ENCODE assay signal across 9 mouse cellular contexts in genomic region chr2:105799840-105800239, GRCm38 (mm10).
DNase-seq lines count a peak whose midpoint lies in the region; ATAC-seq lines count a peak whose summit lies in the region.
"Had no signal": no experiment of that assay in that cellular context is flagged by ENCODE, and none has a peak within 500 bp of the region (broad histone marks: within the 10 kb centered on the region; RNA-seq: fewer than 3 reads in every experiment).

No protein-coding gene starts in this region.

- intact Hi-C loops in left cerebral cortex, postnatal 4 days (cut with DNase I), result loop anchor here (10.0 kb wide), 1 partner anchor 115 kb away; no protein-coding TSS in a partner anchor
- intact Hi-C loops in left cerebral cortex, postnatal 36 days (cut with DNase I), result no loop called here
- intact Hi-C loops in left cerebral cortex, postnatal 14 days (cut with DNase I), result no loop called here
- intact Hi-C loops in heart, postnatal 25 days (cut with DNase I), result no loop called here

- peak; percentile 18 for DNase-seq in CD4-positive, CD25-positive, alpha-beta regulatory T cell, adult 2 months (ENCODE audit: low read depth, low spot score)
- DNase-seq in left cerebral cortex, postnatal 4 days, result peak; percentile 89
- no peak for DNase-seq in left cerebral cortex, postnatal 36 days (ENCODE audit: low spot score in 2 of 2)
- DNase-seq in brain, adult 2 months (ENCODE audit: low read depth, low spot score), result peak; percentile 93
- peak; percentile 41 to 51 for DNase-seq in kidney, postnatal 25 days
- no peak for DNase-seq in left cerebral cortex, postnatal 14 days (ENCODE audit: low spot score in 2 of 2)
- DNase-seq in heart, postnatal 25 days (ENCODE audit: low spot score), result no peak

- no peak for ATAC-seq in CD4-positive, CD25-positive, alpha-beta regulatory T cell, adult 4 months
- ATAC-seq: midbrain, embryonic 13.5 days had no signal

Comparison
In these comparisons a context has a peak if more than half of its experiments do, and no peak if none do; other contexts are left out.
1. DNase-seq: peak in CD4-positive, CD25-positive, alpha-beta regulatory T cell, adult 2 months (single experiment), left cerebral cortex, postnatal 4 days (single experiment), brain, adult 2 months (single experiment) and kidney, postnatal 25 days (2 of 2); none in left cerebral cortex, postnatal 36 days (0 of 2), left cerebral cortex, postnatal 14 days (0 of 2) and heart, postnatal 25 days (single experiment).